Mouse (Mus musculus) lung, embryonic 16.5 days (tissue): ENCODE measurements around the gene St6gal2. TPM values are rescaled to one million over a fixed set of nuclear protein-coding genes. Genes with fewer than 3 reads are reported as not detected.

ENCODE experiments used
- polyA plus RNA-seq: library from polyadenylated mRNA; unstranded; fragments of >200 nt; fragmentation: Nextera tagmentation; extraction: Ambion mirVana; gene quantifications from 2 replicates; pipeline ENCODE4 v1.2.1, GENCODE M21; 2015

The St6gal2 gene
- polyA plus RNA-seq, 1 experiment from 2014 or later: 0.43 TPM

Other genes starting within 250 kb of the St6gal2 start
- gene Vmn2r118, start 179.8 kb downstream of the St6gal2 start, polyA plus RNA-seq: not detected in 2 replicates